Mouse (Mus musculus) stomach, postnatal 0 days (tissue): ENCODE data around the gene Pxmp2. TPM values are rescaled to one million over a fixed set of nuclear protein-coding genes. Genes with fewer than 3 reads are reported as not detected.
A peak's percentile ranks its signal among the peaks of the same experiment; 100 is the strongest.

Source experiments
- ATAC-seq: fragments of 200-750 bp; cut with Nextera tagmentation; 2 replicates; pipeline ENCODE4 v1.8.0; 2017; ENCODE audit not compliant: low FRiP score, low TSS enrichment
- DNase-seq: peaks from one replicate; pipeline ENCODE4 v3.0.0-alpha.2; 2016; ENCODE audit warnings: low spot score
- H3K27ac ChIP-seq: fragments of 300-500 bp; sonication (generic); replicated peaks from 2 replicates; pipeline ENCODE4 v1.5.1; 2014; ENCODE audit warnings: mild to moderate bottlenecking, control low read depth
- H3K27me3 ChIP-seq: fragments of 300-500 bp; sonication (generic); 2 replicates; pipeline ENCODE4 v1.6.1; 2014; ENCODE audit warnings: low read length; ENCODE audit not compliant: control insufficient read depth, insufficient read depth
- H3K36me3 ChIP-seq: fragments of 300-500 bp; sonication (generic); 2 replicates; pipeline ENCODE4 v1.6.1; 2014; ENCODE audit warnings: low read length, mixed read lengths; ENCODE audit not compliant: control insufficient read depth, insufficient read depth
- H3K4me1 ChIP-seq: fragments of 300-500 bp; sonication (generic); replicated peaks from 2 replicates; pipeline ENCODE4 v1.6.1; 2014; ENCODE audit warnings: antibody characterized with exemption; ENCODE audit not compliant: control insufficient read depth, insufficient read depth
- H3K4me2 ChIP-seq: fragments of 300-500 bp; sonication (generic); replicated peaks from 2 replicates; pipeline ENCODE4 v1.6.1; 2014; ENCODE audit warnings: low read depth, mild to moderate bottlenecking, control low read depth, moderate library complexity
- H3K4me3 ChIP-seq: fragments of 300-500 bp; sonication (generic); 2 replicates; pipeline ENCODE4 v1.5.1; 2014; ENCODE audit warnings: low read depth, low read length, control low read depth
- H3K9ac ChIP-seq: fragments of 300-500 bp; sonication (generic); 2 replicates; pipeline ENCODE4 v1.6.1; 2014; ENCODE audit warnings: mild to moderate bottlenecking, low read length, control low read depth, mixed read lengths
- H3K9me3 ChIP-seq: fragments of 300-500 bp; sonication (generic); 2 replicates; pipeline ENCODE4 v1.6.1; 2016; ENCODE audit warnings: low read length; ENCODE audit not compliant: control insufficient read depth
- CTCF ChIP-seq: IDR thresholded peaks from 2 replicates; pipeline ENCODE4 v1.5.1; 2016; ENCODE audit warnings: antibody characterized with exemption, low read depth, mild to moderate bottlenecking, moderate library complexity
- EP300 ChIP-seq: optimal IDR thresholded peaks from 2 replicates; pipeline ENCODE3; 2016; ENCODE audit warnings: antibody characterized with exemption
- WGBS: fragments of 180-500 bp; shearing (Covaris S2); extraction: QIAGEN DNeasy Blood & Tissue Kit; methylation state at CpG from one replicate; pipeline ENCODE4 v1.1.7; 2014; 5-methylcytosine and 5-hydroxymethylcytosine counted together
- polyA plus RNA-seq: library from polyadenylated mRNA; unstranded; fragments of >200 nt; fragmentation: Nextera tagmentation; extraction: Ambion mirVana; gene quantifications from 2 replicates; pipeline ENCODE4 v1.2.1, GENCODE M21; 2015

The Pxmp2 gene
- polyA plus RNA-seq, 1 experiment from 2014 or later = 3.8 TPM

- Histone ChIP-seq H3K4me1 (no peaks in the 10 kb centered on the region; the same call in 1 of the 2 replicates), H3K9ac (no peak overlapping the region), H3K4me2 (no peak overlapping the region), H3K36me3 (no peaks in the 10 kb centered on the region), H3K4me3 (no peak overlapping the region), H3K27ac (no peak overlapping the region), H3K9me3 (no peaks in the 10 kb centered on the region), H3K27me3 (no peaks in the 10 kb centered on the region)
- ATAC-seq (no peak), DNase-seq (no peak)
- WGBS = 90% methylated on average over 1 of the region's 1 CpGs
- no peak for TF ChIP-seq EP300
- no peak for TF ChIP-seq CTCF
These were observed 5.7 kb upstream of the Pxmp2 start for GRCm38 (mm10) chr5:110291649-110292048.

- no peak for DNase-seq
- H3K27ac ChIP-seq = no peak overlapping the region
- no peak overlapping the region; the same call in 1 of the 2 replicates for H3K4me2 ChIP-seq
- H3K9me3 ChIP-seq = no peaks in the 10 kb centered on the region
- H3K4me1 ChIP-seq = no peaks in the 10 kb centered on the region; the same call in 1 of the 2 replicates
- no peak overlapping the region for H3K4me3 ChIP-seq
- 51% methylated on average over 2 of the region's 2 CpGs for WGBS
- no peak for TF ChIP-seq EP300
- TF ChIP-seq CTCF = no peak
- H3K27me3 ChIP-seq = no peaks in the 10 kb centered on the region
- H3K9ac ChIP-seq = no peak overlapping the region
- ATAC-seq = no peak
- no peaks in the 10 kb centered on the region for H3K36me3 ChIP-seq
These were observed 1.1 kb upstream of the Pxmp2 start for GRCm38 (mm10) chr5:110287084-110287475.

- H3K4me1 ChIP-seq = no peaks in the 10 kb centered on the region; the same call in 1 of the 2 replicates
- no peaks in the 10 kb centered on the region for H3K36me3 ChIP-seq
- peak overlapping the region; percentile 99 for H3K4me2 ChIP-seq
- H3K27me3 ChIP-seq = no peaks in the 10 kb centered on the region
- ATAC-seq (peak; percentile 68), DNase-seq (no peak)
- no peaks in the 10 kb centered on the region for H3K9me3 ChIP-seq
- no peak for TF ChIP-seq EP300
- no peak for TF ChIP-seq CTCF
- WGBS = 1% methylated on average over 30 of the region's 31 CpGs
- H3K27ac ChIP-seq = 0 out of 2 replicates have a peak overlapping the region, but pooled peaks have one; percentile 45
- peak overlapping the region; percentile 54 for H3K4me3 ChIP-seq
- peak overlapping the region; percentile 72 for H3K9ac ChIP-seq
These were observed 579 bp upstream of the Pxmp2 start for GRCm38 (mm10) chr5:110286446-110287083.

- peak overlapping the region; percentile 54 for H3K4me3 ChIP-seq
- H3K36me3 ChIP-seq = no peaks in the 10 kb centered on the region
- WGBS = 4% methylated on average over 15 of the region's 15 CpGs
- H3K4me1 ChIP-seq = no peaks in the 10 kb centered on the region; the same call in 1 of the 2 replicates
- no peaks in the 10 kb centered on the region for H3K27me3 ChIP-seq
- no peak overlapping the region for H3K9ac ChIP-seq
- TF ChIP-seq CTCF (no peak), EP300 (no peak)
- H3K27ac ChIP-seq = no peak overlapping the region
- no peaks in the 10 kb centered on the region for H3K9me3 ChIP-seq
- DNase-seq (peak; percentile 17), ATAC-seq (no peak)
- H3K4me2 ChIP-seq = peak overlapping the region; percentile 99
These were observed 830 bp downstream of the Pxmp2 start for GRCm38 (mm10) chr5:110285156-110285555.

GRCm38 (mm10) chr5:110284536-110284935, 1.4 kb downstream of the Pxmp2 start:
- H3K4me3 ChIP-seq = no peak overlapping the region
- WGBS = 16% methylated on average over 4 of the region's 4 CpGs

GRCm38 (mm10) chr5:110281984-110282383, 4.0 kb downstream of the Pxmp2 start:
- WGBS = 64% methylated on average over 2 of the region's 2 CpGs
- no peak for DNase-seq
- H3K4me3 ChIP-seq = no peak overlapping the region
- no peak overlapping the region for H3K9ac ChIP-seq
- no peaks in the 10 kb centered on the region; the same call in 1 of the 2 replicates for H3K4me1 ChIP-seq
- no peak overlapping the region for H3K4me2 ChIP-seq
- TF ChIP-seq EP300 (no peak), CTCF (no peak)
- H3K27ac ChIP-seq = no peak overlapping the region
- ATAC-seq = no peak
- no peaks in the 10 kb centered on the region for H3K9me3 ChIP-seq
- H3K36me3 ChIP-seq = no peaks in the 10 kb centered on the region
- H3K27me3 ChIP-seq = no peaks in the 10 kb centered on the region

More at GRCm38 (mm10) chr5:110284536-110284935, 1.4 kb downstream of the Pxmp2 start:
- H3K27me3 ChIP-seq = no peaks in the 10 kb centered on the region
- no peaks in the 10 kb centered on the region for H3K9me3 ChIP-seq
- ATAC-seq = no peak
- no peaks in the 10 kb centered on the region for H3K36me3 ChIP-seq
- no peak overlapping the region; the same call in 1 of the 2 replicates for H3K4me2 ChIP-seq
- TF ChIP-seq CTCF = peak; percentile 68
- no peak for TF ChIP-seq EP300
- H3K4me1 ChIP-seq = no peaks in the 10 kb centered on the region; the same call in 1 of the 2 replicates
- DNase-seq = peak; percentile 59
- no peak overlapping the region for H3K9ac ChIP-seq
- no peak overlapping the region for H3K27ac ChIP-seq
